Mouse (Mus musculus) heart, postnatal 0 days (tissue): ENCODE measurements around the gene Nudt7. TPM values are rescaled to one million over a fixed set of nuclear protein-coding genes. Genes with fewer than 3 reads are reported as not detected.

Experiments used
- ATAC-seq: fragments of 200-750 bp; cut with Nextera tagmentation; 2 replicates; pipeline ENCODE4 v1.8.0; 2017; ENCODE audit warnings: low read depth, moderate number of reproducible peaks, moderate library complexity; ENCODE audit not compliant: insufficient read depth
- DNase-seq: peaks from one replicate; pipeline ENCODE4 v3.0.0-alpha.2; 2016; ENCODE audit warnings: low spot score
- H3K27ac ChIP-seq: fragments of 300-500 bp; sonication (generic); 2 replicates; pipeline ENCODE4 v1.5.1; 2014; ENCODE audit warnings: low read depth, mild to moderate bottlenecking
- H3K27me3 ChIP-seq: fragments of 300-500 bp; sonication (generic); 2 replicates; pipeline ENCODE4 v1.6.1; 2014; ENCODE audit warnings: low read length, mixed read lengths; ENCODE audit not compliant: control insufficient read depth, insufficient read depth
- H3K36me3 ChIP-seq: fragments of 300-500 bp; sonication (generic); replicated peaks from 2 replicates; pipeline ENCODE4 v1.6.1; 2014; ENCODE audit warnings: low read length, mixed read lengths; ENCODE audit not compliant: control insufficient read depth, insufficient read depth
- H3K4me1 ChIP-seq: fragments of 300-500 bp; sonication (generic); 2 replicates; pipeline ENCODE4 v1.6.1; 2014; ENCODE audit warnings: antibody characterized with exemption; ENCODE audit not compliant: control insufficient read depth, insufficient read depth
- H3K4me2 ChIP-seq: fragments of 300-500 bp; sonication (generic); 2 replicates; pipeline ENCODE4 v1.6.1; 2014; ENCODE audit warnings: low read depth, mild to moderate bottlenecking, low read length, moderate library complexity
- H3K4me3 ChIP-seq: fragments of 300-500 bp; sonication (generic); 2 replicates; pipeline ENCODE4 v1.5.1; 2014; ENCODE audit warnings: low read depth, low read length
- H3K9ac ChIP-seq: fragments of 300-500 bp; sonication (generic); replicated peaks from 2 replicates; pipeline ENCODE4 v1.6.1; 2014; ENCODE audit warnings: low read depth, low read length, mixed read lengths
- H3K9me3 ChIP-seq: fragments of 300-500 bp; sonication (generic); replicated peaks from 2 replicates; pipeline ENCODE4 v1.6.1; 2016; ENCODE audit warnings: low read length; ENCODE audit not compliant: control insufficient read depth
- CTCF ChIP-seq: IDR thresholded peaks from 2 replicates; pipeline ENCODE4 v1.5.1; 2016; ENCODE audit warnings: antibody characterized with exemption, control low read depth, low read depth
- EP300 ChIP-seq: IDR thresholded peaks from 2 replicates; pipeline ENCODE4 v1.6.1; 2016; ENCODE audit warnings: antibody characterized with exemption, low read depth
- WGBS: fragments of 180-500 bp; shearing (Covaris S2); extraction: QIAGEN DNeasy Blood & Tissue Kit; methylation state at CpG from one replicate; pipeline ENCODE4 v1.1.7; 2014; 5-methylcytosine and 5-hydroxymethylcytosine counted together
- polyA plus RNA-seq: library from polyadenylated mRNA; unstranded; fragments of >200 nt; fragmentation: Nextera tagmentation; extraction: Ambion mirVana; gene quantifications from 2 replicates; pipeline ENCODE4 v1.2.1, GENCODE M21; 2015
- total RNA-seq: library from RNA; depleted of rRNA; stranded (reverse); fragments of >200 nt; gene quantifications from 2 replicates; pipeline ENCODE4 v1.2.3, GENCODE M21; 2014; ENCODE audit warnings: low replicate concordance; rRNA removed

The Nudt7 gene
- total RNA-seq (25.3 and 30.8 TPM in 2 replicates), polyA plus RNA-seq (66.5 and 71.8 TPM in 2 replicates)

DNA sequence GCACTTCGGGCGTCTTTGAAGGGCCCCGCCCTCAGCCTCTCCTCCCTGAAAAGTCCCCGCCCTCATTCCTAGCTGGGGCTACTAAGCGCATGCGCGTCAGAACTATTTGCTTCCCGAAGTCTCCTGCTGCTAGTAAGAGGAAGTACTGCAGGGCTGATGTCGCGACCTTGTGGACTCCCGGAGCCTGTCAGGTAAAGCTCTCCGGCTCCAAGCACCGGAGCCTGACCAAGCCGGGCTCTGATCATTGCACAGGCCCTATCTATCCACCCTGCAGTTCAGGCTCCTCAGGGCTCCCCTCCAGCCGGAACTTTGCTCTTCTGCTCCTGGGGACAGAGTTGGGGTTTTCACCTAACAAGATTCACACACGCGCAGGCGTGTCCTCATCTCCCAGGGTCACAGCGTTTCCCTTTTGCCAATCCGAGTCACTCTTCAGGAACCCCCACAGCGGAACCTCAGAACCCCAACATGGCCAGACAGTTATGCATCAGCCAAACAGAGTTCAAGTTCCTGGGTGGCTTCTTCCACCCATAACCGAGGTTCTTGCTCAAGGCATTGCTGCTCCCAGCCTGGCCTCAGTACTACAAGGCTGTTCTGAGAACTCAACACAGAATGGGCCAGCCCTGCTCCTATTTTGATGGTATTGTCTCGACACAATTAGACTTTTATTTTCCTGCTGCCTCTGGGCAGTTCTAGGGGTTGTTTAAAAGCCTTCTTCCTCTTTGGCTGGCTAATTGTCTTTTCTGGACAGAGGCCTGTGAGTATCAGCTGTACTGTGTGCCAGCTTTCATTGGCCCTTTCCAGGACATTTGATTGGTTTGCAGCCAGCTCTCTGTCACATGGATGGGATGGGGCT lies at the start of gene Nudt7:
Gene Nudt7, plus strand, starts transcription at position 48 of the 853 bp plus-strand sequence.
- peak; percentile 95 for ATAC-seq
- WGBS: under 1% methylated on average over 23 of the region's 23 CpGs
- TF ChIP-seq CTCF (0 out of 2 replicates have a peak, but pooled peaks have one; percentile 11), EP300 (no peak)

DNA sequence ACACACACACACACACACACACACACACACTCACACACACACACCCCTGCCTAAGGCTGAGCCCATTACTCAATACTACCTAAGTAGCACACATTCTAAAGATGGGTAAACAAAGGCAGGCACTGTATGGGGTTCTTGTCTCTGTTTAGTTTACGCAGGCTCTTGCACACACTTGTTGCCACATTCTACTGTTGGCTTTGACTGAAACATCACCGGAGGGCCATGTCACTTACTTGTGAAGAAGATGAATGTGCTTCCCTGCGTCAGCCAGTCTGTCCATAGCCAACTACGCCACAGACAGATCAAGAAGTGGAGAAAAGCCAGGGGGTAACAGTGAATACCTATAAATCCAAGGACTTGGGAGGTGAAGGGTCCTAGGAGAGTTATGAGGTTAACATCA lies 45.4 kb upstream of the Nudt7 start:
- no peak for ATAC-seq
- Histone ChIP-seq H3K4me2 (no peak overlapping the region), H3K9me3 (no peaks in the 10 kb centered on the region), H3K27ac (no peak overlapping the region), H3K4me3 (no peak overlapping the region), H3K9ac (no peak overlapping the region), H3K36me3 (no peaks in the 10 kb centered on the region), H3K4me1 (no peaks in the 10 kb centered on the region), H3K27me3 (no peaks in the 10 kb centered on the region)
- no peak for DNase-seq
- no peak for TF ChIP-seq CTCF
- WGBS: 82% methylated on average over 4 of the region's 4 CpGs

More for the DNA sequence above, at the start of gene Nudt7:
- Histone ChIP-seq H3K36me3 (no peaks in the 10 kb centered on the region), H3K27ac (peak within 1 kb of the TSS; percentile 94), H3K4me3 (peak within 1 kb of the TSS; percentile 67), H3K27me3 (no peaks in the 10 kb centered on the region), H3K4me1 (peaks cover 10% of the 10 kb centered on the region), H3K4me2 (peak within 1 kb of the TSS; percentile 88), H3K9me3 (no peaks in the 10 kb centered on the region), H3K9ac (peak within 1 kb of the TSS; percentile 76)
- peak; percentile 99 for DNase-seq

DNA sequence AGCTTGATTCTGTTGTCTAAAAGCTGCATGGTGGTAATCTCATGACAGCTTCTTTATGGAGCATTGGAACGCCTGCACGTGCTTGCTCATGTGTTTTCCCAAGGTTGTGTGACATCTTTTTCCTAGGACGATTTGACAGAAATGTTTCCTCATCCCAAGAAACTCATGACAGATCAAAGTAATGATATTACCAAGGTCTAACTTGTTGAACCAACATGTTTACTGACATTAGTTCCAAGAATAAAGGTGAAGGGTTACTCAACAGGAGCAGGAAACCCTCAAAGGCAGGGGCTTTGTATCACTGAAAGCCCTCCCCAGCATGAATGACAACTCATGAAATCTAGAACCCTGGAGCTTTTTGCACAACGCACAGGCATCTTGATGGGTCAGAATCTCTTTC lies 42.6 kb upstream of the Nudt7 start:
- TF ChIP-seq CTCF (no peak), EP300 (no peak)
- WGBS: 72% methylated on average over 4 of the region's 4 CpGs

DNA sequence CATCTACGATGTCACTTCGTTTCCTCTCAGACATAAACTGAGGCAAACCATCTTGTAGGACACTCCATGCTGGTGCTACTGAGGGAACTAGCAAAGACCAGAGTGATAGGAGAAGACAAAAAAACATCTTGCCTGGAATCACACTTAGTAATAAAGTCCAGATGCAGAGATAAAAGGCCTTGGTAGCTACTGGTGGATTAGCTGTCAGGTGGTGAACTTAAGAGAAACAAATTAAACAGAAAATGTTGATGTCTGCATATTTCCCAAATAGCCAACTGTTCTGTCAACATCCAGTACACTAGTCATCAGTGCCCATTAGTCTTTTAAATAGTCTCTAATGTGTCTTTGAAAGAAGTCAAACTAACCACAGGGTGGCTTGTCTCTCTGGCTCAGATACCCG lies 40.0 kb upstream of the Nudt7 start:
- Histone ChIP-seq H3K9ac (no peak overlapping the region), H3K27ac (no peak overlapping the region), H3K4me2 (no peak overlapping the region), H3K4me3 (no peak overlapping the region), H3K9me3 (no peaks in the 10 kb centered on the region), H3K36me3 (no peaks in the 10 kb centered on the region), H3K4me1 (no peaks in the 10 kb centered on the region), H3K27me3 (no peaks in the 10 kb centered on the region)
- DNase-seq (no peak), ATAC-seq (no peak)
- no peak for TF ChIP-seq EP300
- no peak for TF ChIP-seq CTCF
- 71% methylated on average over 3 of the region's 3 CpGs for WGBS

More for the DNA sequence above, 42.6 kb upstream of the Nudt7 start:
- ATAC-seq (no peak), DNase-seq (no peak)
- no peak overlapping the region for H3K9ac ChIP-seq
- H3K4me1 ChIP-seq: no peaks in the 10 kb centered on the region
- no peaks in the 10 kb centered on the region for H3K9me3 ChIP-seq
- H3K36me3 ChIP-seq: no peaks in the 10 kb centered on the region
- no peak overlapping the region for H3K4me3 ChIP-seq
- no peak overlapping the region for H3K4me2 ChIP-seq
- no peaks in the 10 kb centered on the region for H3K27me3 ChIP-seq
- no peak overlapping the region for H3K27ac ChIP-seq

DNA sequence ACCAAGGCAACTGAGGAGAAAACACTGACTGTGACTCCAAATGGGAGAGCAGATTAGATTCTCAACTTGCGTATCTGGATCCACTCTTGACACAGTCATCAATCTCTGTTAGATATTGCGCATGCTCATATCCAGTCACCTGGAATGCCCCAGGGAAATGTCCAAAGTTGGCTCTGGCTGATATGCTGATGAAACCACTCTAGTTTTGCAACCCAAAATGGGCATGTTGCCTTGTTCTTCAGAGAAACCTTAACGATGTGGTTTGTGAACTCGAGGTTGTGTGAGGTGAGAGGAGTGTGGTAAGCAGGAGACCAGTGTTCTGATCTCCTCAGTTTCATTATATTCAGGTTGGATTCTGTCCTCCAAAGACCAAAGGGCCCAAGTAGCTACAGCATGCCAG lies 38.8 kb upstream of the Nudt7 start:
- no peaks in the 10 kb centered on the region for H3K36me3 ChIP-seq
- no peak overlapping the region for H3K9ac ChIP-seq
- TF ChIP-seq CTCF (no peak), EP300 (no peak)
- no peak overlapping the region for H3K4me2 ChIP-seq
- no peak overlapping the region for H3K4me3 ChIP-seq
- WGBS: 82% methylated on average over 4 of the region's 4 CpGs
- H3K9me3 ChIP-seq: no peaks in the 10 kb centered on the region
- no peak for DNase-seq
- H3K27ac ChIP-seq: no peak overlapping the region
- H3K27me3 ChIP-seq: no peaks in the 10 kb centered on the region
- no peaks in the 10 kb centered on the region for H3K4me1 ChIP-seq
- ATAC-seq: no peak
